In genomic region chr2:95833505-95833904, GRCm38 (mm10) we compare ENCODE assay signal across 19 mouse cellular contexts.
DNase-seq lines count a peak whose midpoint lies in the region; ATAC-seq and TF ChIP-seq lines count a peak whose summit lies in the region.
"Had no signal": no experiment of that assay in that cellular context is flagged by ENCODE, and none has a peak within 500 bp of the region (broad histone marks: within the 10 kb centered on the region; RNA-seq: fewer than 3 reads in every experiment).

No protein-coding gene starts in this region.

- no peak overlapping the region for H3K27ac ChIP-seq in midbrain, embryonic 13.5 days
- H3K27ac ChIP-seq in midbrain, postnatal 0 days (ENCODE audit: low read depth, low read length), result no peak overlapping the region
- no peak overlapping the region for H3K27ac ChIP-seq in midbrain, embryonic 15.5 days
- H3K27ac ChIP-seq in midbrain, embryonic 11.5 days (ENCODE audit: low read depth, low read length), result no peak overlapping the region
- no peak overlapping the region for H3K27ac ChIP-seq in midbrain, embryonic 16.5 days (ENCODE audit: low read length)
- H3K27ac ChIP-seq: embryonic facial prominence, embryonic 10.5 days; embryonic facial prominence, embryonic 12.5 days; forebrain, embryonic 13.5 days; forebrain, embryonic 15.5 days had no signal

- no peaks in the 10 kb centered on the region for H3K27me3 ChIP-seq in midbrain, embryonic 13.5 days
- H3K27me3 ChIP-seq in midbrain, postnatal 0 days (ENCODE audit: insufficient read depth, low read length), result no peaks in the 10 kb centered on the region
- H3K27me3 ChIP-seq in midbrain, embryonic 15.5 days (replicated peaks), result no peaks in the 10 kb centered on the region
- no peaks in the 10 kb centered on the region for H3K27me3 ChIP-seq in midbrain, embryonic 11.5 days (ENCODE audit: control insufficient read depth, insufficient read depth, low read length)
- H3K27me3 ChIP-seq in midbrain, embryonic 16.5 days (ENCODE audit: control insufficient read depth, insufficient read depth, low read depth, low read length), result no peaks in the 10 kb centered on the region
- H3K27me3 ChIP-seq: embryonic facial prominence, embryonic 12.5 days; forebrain, embryonic 13.5 days; forebrain, embryonic 15.5 days had no signal

- TF ChIP-seq POLR2A in brain, embryonic 14.5 days (IDR thresholded peaks at IDR 0.05; ENCODE audit: borderline replicate concordance, extremely low read depth, insufficient read depth, insufficient read length, poor library complexity, severe bottlenecking), result no peak

- H3K4me2 ChIP-seq in midbrain, embryonic 13.5 days (replicated peaks), result no peak overlapping the region
- no peak overlapping the region for H3K4me2 ChIP-seq in midbrain, postnatal 0 days (ENCODE audit: low read depth, low read length, poor library complexity, severe bottlenecking)
- no peak overlapping the region for H3K4me2 ChIP-seq in midbrain, embryonic 15.5 days
- H3K4me2 ChIP-seq in midbrain, embryonic 11.5 days, result no peak overlapping the region
- H3K4me2 ChIP-seq in midbrain, embryonic 16.5 days (ENCODE audit: low read length), result no peak overlapping the region
- H3K4me2 ChIP-seq: embryonic facial prominence, embryonic 12.5 days; forebrain, embryonic 13.5 days; forebrain, embryonic 15.5 days had no signal

- H3K9ac ChIP-seq in midbrain, embryonic 13.5 days (replicated peaks), result no peak overlapping the region
- H3K9ac ChIP-seq in midbrain, postnatal 0 days (replicated peaks; ENCODE audit: low read length, poor library complexity, severe bottlenecking), result no peak overlapping the region
- H3K9ac ChIP-seq in midbrain, embryonic 15.5 days, result no peak overlapping the region
- H3K9ac ChIP-seq in midbrain, embryonic 11.5 days (ENCODE audit: low read length), result no peak overlapping the region
- H3K9ac ChIP-seq in midbrain, embryonic 16.5 days (ENCODE audit: low read depth, low read length), result no peak overlapping the region
- H3K9ac ChIP-seq: embryonic facial prominence, embryonic 12.5 days; forebrain, embryonic 13.5 days; forebrain, embryonic 15.5 days had no signal

- H3K4me3 ChIP-seq in midbrain, embryonic 13.5 days (replicated peaks), result no peak overlapping the region
- H3K4me3 ChIP-seq in midbrain, postnatal 0 days (ENCODE audit: low read depth, low read length), result no peak overlapping the region
- H3K4me3 ChIP-seq in midbrain, embryonic 15.5 days, result no peak overlapping the region
- H3K4me3 ChIP-seq in midbrain, embryonic 11.5 days (ENCODE audit: low read depth, low read length), result no peak overlapping the region
- no peak overlapping the region for H3K4me3 ChIP-seq in midbrain, embryonic 16.5 days (ENCODE audit: low read depth, low read length)
- H3K4me3 ChIP-seq: embryonic facial prominence, embryonic 10.5 days; embryonic facial prominence, embryonic 12.5 days; forebrain, embryonic 13.5 days; forebrain, embryonic 15.5 days had no signal

- no peak for DNase-seq in midbrain, postnatal 0 days (ENCODE audit: low spot score)
- no peak for DNase-seq in midbrain, embryonic 11.5 days (ENCODE audit: low spot score, missing footprints)
- peak; percentile 23 for DNase-seq in brain, embryonic 14.5 days (ENCODE audit: low read depth)
- DNase-seq in spleen, postnatal 10 days (ENCODE audit: low spot score in 2 of 2), result no peak
- DNase-seq: adrenal gland, adult 2 months; adrenal gland, postnatal 10 days; adrenal gland, postnatal 25 days; cerebellum, adult 11-12 months; cerebellum, adult 2 months; cerebellum, adult 9-10 months; cerebellum, postnatal 10 days; cerebellum, postnatal 25 days had no signal

- no peaks in the 10 kb centered on the region for H3K36me3 ChIP-seq in midbrain, embryonic 13.5 days
- H3K36me3 ChIP-seq in midbrain, postnatal 0 days (ENCODE audit: insufficient read depth, low read length), result no peaks in the 10 kb centered on the region
- H3K36me3 ChIP-seq in midbrain, embryonic 15.5 days (replicated peaks), result no peaks in the 10 kb centered on the region
- H3K36me3 ChIP-seq in midbrain, embryonic 11.5 days (ENCODE audit: control insufficient read depth, insufficient read depth, low read length), result no peaks in the 10 kb centered on the region
- H3K36me3 ChIP-seq in midbrain, embryonic 16.5 days (ENCODE audit: control insufficient read depth, insufficient read depth, low read length), result no peaks in the 10 kb centered on the region
- H3K36me3 ChIP-seq: embryonic facial prominence, embryonic 10.5 days; embryonic facial prominence, embryonic 12.5 days; forebrain, embryonic 15.5 days had no signal

- WGBS in midbrain, embryonic 13.5 days, result 74% methylated on average over 2 of the region's 2 CpGs
- WGBS in midbrain, postnatal 0 days, result 56% methylated on average over 2 of the region's 2 CpGs
- WGBS in midbrain, embryonic 15.5 days, result 68% methylated on average over 2 of the region's 2 CpGs
- WGBS in midbrain, embryonic 11.5 days, result 89% methylated on average over 2 of the region's 2 CpGs
- WGBS in midbrain, embryonic 16.5 days, result 68% methylated on average over 2 of the region's 2 CpGs

- no peaks in the 10 kb centered on the region for H3K4me1 ChIP-seq in midbrain, embryonic 13.5 days (replicated peaks)
- no peaks in the 10 kb centered on the region for H3K4me1 ChIP-seq in midbrain, postnatal 0 days (ENCODE audit: insufficient read depth, low read length)
- no peaks in the 10 kb centered on the region for H3K4me1 ChIP-seq in midbrain, embryonic 15.5 days
- no peaks in the 10 kb centered on the region for H3K4me1 ChIP-seq in midbrain, embryonic 11.5 days (ENCODE audit: control insufficient read depth, insufficient read depth, low read length)
- no peaks in the 10 kb centered on the region for H3K4me1 ChIP-seq in midbrain, embryonic 16.5 days (ENCODE audit: control insufficient read depth, insufficient read depth, low read length)
- H3K4me1 ChIP-seq: embryonic facial prominence, embryonic 10.5 days; embryonic facial prominence, embryonic 12.5 days; forebrain, embryonic 13.5 days; forebrain, embryonic 15.5 days had no signal

- 0 out of 2 replicates have a peak, but pooled peaks have one; percentile 43 for ATAC-seq in midbrain, embryonic 13.5 days
- ATAC-seq in midbrain, postnatal 0 days (ENCODE audit: low FRiP score), result no peak
- ATAC-seq in midbrain, embryonic 15.5 days (replicated peaks), result peak; percentile 81
- no peak for ATAC-seq in midbrain, embryonic 11.5 days (ENCODE audit: low FRiP score)
- 0 out of 2 replicates have a peak, but pooled peaks have one; percentile 56 for ATAC-seq in midbrain, embryonic 16.5 days
- ATAC-seq: forebrain, embryonic 13.5 days; forebrain, embryonic 15.5 days had no signal

- no peak for TF ChIP-seq CTCF in midbrain, postnatal 0 days (IDR thresholded peaks at IDR 0.05)
- no peak for TF ChIP-seq CTCF in brain, embryonic 14.5 days (IDR thresholded peaks at IDR 0.05; ENCODE audit: borderline replicate concordance, extremely low read depth, insufficient read depth, insufficient read length)

- H3K9me3 ChIP-seq in midbrain, embryonic 13.5 days, result no peaks in the 10 kb centered on the region
- no peaks in the 10 kb centered on the region for H3K9me3 ChIP-seq in midbrain, postnatal 0 days (ENCODE audit: low read length)
- H3K9me3 ChIP-seq in midbrain, embryonic 15.5 days, result no peaks in the 10 kb centered on the region
- H3K9me3 ChIP-seq in midbrain, embryonic 11.5 days (ENCODE audit: control insufficient read depth, low read length), result no peaks in the 10 kb centered on the region
- no peaks in the 10 kb centered on the region for H3K9me3 ChIP-seq in midbrain, embryonic 16.5 days (replicated peaks; ENCODE audit: control insufficient read depth, low read length, poor library complexity, severe bottlenecking)
- H3K9me3 ChIP-seq: embryonic facial prominence, embryonic 10.5 days; embryonic facial prominence, embryonic 12.5 days; forebrain, embryonic 13.5 days; forebrain, embryonic 15.5 days had no signal

Comparison
In these comparisons a context has a peak if more than half of its experiments do, and no peak if none do; other contexts are left out.
1. ATAC-seq: peak in midbrain, embryonic 13.5 days (single experiment), midbrain, embryonic 15.5 days (single experiment) and midbrain, embryonic 16.5 days (single experiment); none in midbrain, postnatal 0 days (single experiment) and midbrain, embryonic 11.5 days (single experiment).